Mouse (Mus musculus) hindbrain, embryonic 11.5 days (tissue): ENCODE measurements around the gene Tiam1. TPM values are rescaled to one million over a fixed set of nuclear protein-coding genes. Genes with fewer than 3 reads are reported as not detected.

Source experiments
- ATAC-seq: fragments of 200-750 bp; cut with Nextera tagmentation; 2 replicates; pipeline ENCODE4 v1.8.0; 2017; ENCODE audit warnings: mild to moderate bottlenecking, moderate TSS enrichment, moderate library complexity; ENCODE audit not compliant: low FRiP score
- DNase-seq: peaks from one replicate; pipeline ENCODE4 v3.0.0-alpha.2; 2015; ENCODE audit warnings: low spot score
- H3K27ac ChIP-seq: fragments of 300-500 bp; sonication (generic); 2 replicates; pipeline ENCODE4 v1.5.1; 2014; ENCODE audit warnings: mild to moderate bottlenecking, low read depth, low read length
- H3K27me3 ChIP-seq: fragments of 300-500 bp; sonication (generic); 2 replicates; pipeline ENCODE4 v1.6.1; 2014; ENCODE audit warnings: mild to moderate bottlenecking, low read length, moderate library complexity, mixed read lengths; ENCODE audit not compliant: control insufficient read depth, insufficient read depth
- H3K36me3 ChIP-seq: fragments of 300-500 bp; sonication (generic); 2 replicates; pipeline ENCODE4 v1.6.1; 2014; ENCODE audit warnings: mild to moderate bottlenecking, low read length, moderate library complexity, mixed read lengths; ENCODE audit not compliant: control insufficient read depth, insufficient read depth
- H3K4me1 ChIP-seq: fragments of 300-500 bp; sonication (generic); replicated peaks from 2 replicates; pipeline ENCODE4 v1.6.1; 2014; ENCODE audit warnings: low read length, mixed read lengths; ENCODE audit not compliant: control insufficient read depth, insufficient read depth
- H3K4me2 ChIP-seq: fragments of 300-500 bp; sonication (generic); replicated peaks from 2 replicates; pipeline ENCODE4 v1.6.1; 2014; ENCODE audit warnings: mild to moderate bottlenecking, low read depth, low read length
- H3K4me3 ChIP-seq: fragments of 300-500 bp; sonication (generic); 2 replicates; pipeline ENCODE4 v1.5.1; 2014; ENCODE audit warnings: low read depth, low read length
- H3K9ac ChIP-seq: fragments of 300-500 bp; sonication (generic); 2 replicates; pipeline ENCODE4 v1.6.1; 2014; ENCODE audit warnings: low read depth, low read length
- H3K9me3 ChIP-seq: fragments of 300-500 bp; sonication (generic); 2 replicates; pipeline ENCODE4 v1.6.1; 2016; ENCODE audit warnings: low read length; ENCODE audit not compliant: control insufficient read depth
- WGBS: fragments of 180-500 bp; shearing (Covaris S2); extraction: QIAGEN DNeasy Blood & Tissue Kit; methylation state at CpG from one replicate; pipeline ENCODE4 v1.1.7; 2014; 5-methylcytosine and 5-hydroxymethylcytosine counted together
- polyA plus RNA-seq: library from polyadenylated mRNA; unstranded; fragments of >200 nt; fragmentation: Nextera tagmentation; extraction: Ambion mirVana; gene quantifications from 2 replicates; pipeline ENCODE4 v1.2.1, GENCODE M21; 2014

The Tiam1 gene
- polyA plus RNA-seq, 1 experiment from 2014 or later: 27.6 TPM

GRCm38 (mm10) chr16:89757384-89757783, 386.2 kb downstream of the Tiam1 start:
- no peak overlapping the region for H3K27ac ChIP-seq
- H3K9ac ChIP-seq: no peak overlapping the region
- no peaks in the 10 kb centered on the region for H3K36me3 ChIP-seq
- no peaks in the 10 kb centered on the region for H3K4me1 ChIP-seq
- H3K27me3 ChIP-seq: no peaks in the 10 kb centered on the region
- no peak for DNase-seq
- no peak overlapping the region for H3K4me3 ChIP-seq
- no peak overlapping the region for H3K4me2 ChIP-seq
- 56% methylated on average over 5 of the region's 5 CpGs for WGBS
- H3K9me3 ChIP-seq: no peaks in the 10 kb centered on the region
- no peak for ATAC-seq

GRCm38 (mm10) chr16:89754709-89755108, 388.9 kb downstream of the Tiam1 start:
- Histone ChIP-seq H3K4me1 (no peaks in the 10 kb centered on the region), H3K36me3 (no peaks in the 10 kb centered on the region), H3K27ac (no peak overlapping the region), H3K4me2 (no peak overlapping the region), H3K27me3 (no peaks in the 10 kb centered on the region), H3K4me3 (no peak overlapping the region), H3K9me3 (no peaks in the 10 kb centered on the region), H3K9ac (no peak overlapping the region)
- DNase-seq: no peak
- WGBS: 64% methylated on average over 3 of the region's 3 CpGs
- no peak for ATAC-seq

- ATAC-seq: no peak
- no peak for DNase-seq
- no peaks in the 10 kb centered on the region for H3K36me3 ChIP-seq
- no peaks in the 10 kb centered on the region for H3K4me1 ChIP-seq
- H3K9me3 ChIP-seq: no peaks in the 10 kb centered on the region
- H3K4me3 ChIP-seq: no peak overlapping the region
- no peak overlapping the region for H3K4me2 ChIP-seq
- no peaks in the 10 kb centered on the region for H3K27me3 ChIP-seq
- no peak overlapping the region for H3K27ac ChIP-seq
- H3K9ac ChIP-seq: no peak overlapping the region
- WGBS: 42% methylated on average over 2 of the region's 2 CpGs
Measured at GRCm38 (mm10) chr16:89747864-89748263, 395.7 kb downstream of the Tiam1 start.

- no peak for ATAC-seq
- Histone ChIP-seq H3K9me3 (no peaks in the 10 kb centered on the region), H3K4me2 (no peak overlapping the region), H3K36me3 (no peaks in the 10 kb centered on the region), H3K9ac (no peak overlapping the region), H3K4me1 (no peaks in the 10 kb centered on the region), H3K27me3 (no peaks in the 10 kb centered on the region), H3K27ac (no peak overlapping the region), H3K4me3 (no peak overlapping the region)
- 78% methylated on average over 2 of the region's 2 CpGs for WGBS
- DNase-seq: no peak
Measured at GRCm38 (mm10) chr16:89739559-89739958, 404.0 kb downstream of the Tiam1 start.

- H3K9me3 ChIP-seq: no peaks in the 10 kb centered on the region
- H3K4me3 ChIP-seq: no peak overlapping the region
- H3K4me1 ChIP-seq: no peaks in the 10 kb centered on the region
- ATAC-seq (peak; percentile 59; the same call in 1 of the 2 replicates), DNase-seq (peak; percentile 30)
- WGBS: 20% methylated on average over 6 of the region's 6 CpGs
- H3K27me3 ChIP-seq: no peaks in the 10 kb centered on the region
- H3K36me3 ChIP-seq: no peaks in the 10 kb centered on the region
- no peak overlapping the region for H3K4me2 ChIP-seq
- H3K9ac ChIP-seq: no peak overlapping the region
- no peak overlapping the region for H3K27ac ChIP-seq
Measured at GRCm38 (mm10) chr16:89738963-89739362, 404.6 kb downstream of the Tiam1 start.

Other genes with a start within 250 kb of the Tiam1 start
- 987 and 1,009 TPM in 2 replicates for gene Sod1, start 77.0 kb upstream of the Tiam1 start, polyA plus RNA-seq
- 26.4 and 29.6 TPM in 2 replicates for gene Scaf4, start 140.7 kb upstream of the Tiam1 start, polyA plus RNA-seq
- 11.0 and 13.1 TPM in 2 replicates for gene Hunk, start 242.2 kb upstream of the Tiam1 start, polyA plus RNA-seq